Mouse (Mus musculus): ENCODE results near the gene Acap1. TPM values are rescaled to one million over a fixed set of nuclear protein-coding genes. Genes with fewer than 3 reads are reported as not detected.

The Acap1 gene
- total and polyA plus RNA-seq, 3 experiments: 39.6 to 70.9 (median 58.2) TPM

- no peak for TF ChIP-seq CHD1 (IDR thresholded peaks at IDR 0.05; ENCODE audit: low read depth, low read length)
- TF ChIP-seq HCFC1 (IDR thresholded peaks at IDR 0.05; ENCODE audit: low read depth, low read length): no peak
- TF ChIP-seq MYC (IDR thresholded peaks at IDR 0.05; ENCODE audit: low read depth, low read length): no peak
- no peak for TF ChIP-seq RCOR1 (conservative IDR thresholded peaks at IDR 0.05; ENCODE audit: low read depth, low read length)
- TF ChIP-seq ZKSCAN1 (IDR thresholded peaks at IDR 0.05; ENCODE audit: borderline replicate concordance, low read depth, low read length): no peak
- TF ChIP-seq ZMIZ1 (IDR thresholded peaks at IDR 0.05; ENCODE audit: low read depth, low read length): no peak
- 0 out of 2 replicates have a peak, but pooled peaks have one; percentile 42 for TF ChIP-seq KAT2A (IDR thresholded peaks at IDR 0.05; ENCODE audit: insufficient replicate concordance, low read length)
- TF ChIP-seq ELF1 (IDR thresholded peaks at IDR 0.05; ENCODE audit: low read depth, low read length): no peak
- no peak for TF ChIP-seq ZC3H11A (IDR thresholded peaks at IDR 0.05; ENCODE audit: low read depth, low read length)
- TF ChIP-seq NELFE (IDR thresholded peaks at IDR 0.05; ENCODE audit: low read depth, low read length): 0 out of 2 replicates have a peak, but pooled peaks have one; percentile 13
- peak; percentile 92 for TF ChIP-seq ZNF384 (IDR thresholded peaks at IDR 0.05; ENCODE audit: low read depth, low read length)
- TF ChIP-seq SIN3A (IDR thresholded peaks at IDR 0.05; ENCODE audit: low read length): no peak
- no peak for TF ChIP-seq MAFK (IDR thresholded peaks at IDR 0.05; ENCODE audit: insufficient replicate concordance, low read length)
- TF ChIP-seq POLR2AphosphoS2 (IDR thresholded peaks at IDR 0.05; ENCODE audit: low read depth, low read length): no peak
- no peak for TF ChIP-seq RAD21 (IDR thresholded peaks at IDR 0.05; ENCODE audit: low read depth, low read length)
- no peak for TF ChIP-seq MXI1 (IDR thresholded peaks at IDR 0.05; ENCODE audit: low read depth, low read length)
- TF ChIP-seq EP300 (IDR thresholded peaks at IDR 0.05; ENCODE audit: low read length): peak; percentile 74
Observed at GRCm38 (mm10) chr11:69871822-69872221, 23.5 kb downstream of the Acap1 start (continued).

GRCm38 (mm10) chr11:69870289-69871069 is 24.9 kb downstream of the Acap1 start:
- peaks cover 13% of the 10 kb centered on the region for H3K27me3 ChIP-seq (replicated peaks)
- dilution Hi-C loops (cut with MboI; ENCODE audit: extremely low pct_ligation_motif_present, extremely low pct_unique_long_range_greater_than_20kb, low sequenced_read_pairs): no loop called here
- H3K4me3 ChIP-seq (replicated peaks in 1 of 3; ENCODE audit: low read depth in 2 of 3, low read length in 2 of 3, poor library complexity in 1 of 3): no peak overlapping the region
- peaks cover 4 to 32% of the 10 kb centered on the region in 2 experiments for H3K4me1 ChIP-seq (ENCODE audit: control insufficient read depth in 1 of 2, insufficient read depth in 2 of 2)
- no peak overlapping the region for H3K27ac ChIP-seq (ENCODE audit: insufficient read depth, low read depth)
- no peak for TF ChIP-seq PAX5 (IDR thresholded peaks at IDR 0.05; ENCODE audit: low read length)
- no peak for TF ChIP-seq IRF4 (IDR thresholded peaks at IDR 0.05; ENCODE audit: low read depth, low read length)
- TF ChIP-seq NELFE (IDR thresholded peaks at IDR 0.05; ENCODE audit: low read depth, low read length): no peak
- TF ChIP-seq JUND (conservative IDR thresholded peaks at IDR 0.05; ENCODE audit: low read depth, low read length): no peak
- TF ChIP-seq TCF12 (IDR thresholded peaks at IDR 0.05; ENCODE audit: low read depth, low read length): no peak
- TF ChIP-seq TBP (conservative IDR thresholded peaks at IDR 0.05; ENCODE audit: low read depth, low read length): no peak
- TF ChIP-seq BHLHE40 (IDR thresholded peaks at IDR 0.05; ENCODE audit: low read depth, low read length): no peak
- no peak for TF ChIP-seq MAX (IDR thresholded peaks at IDR 0.05; ENCODE audit: low read length)
- no peak for TF ChIP-seq RAD21 (IDR thresholded peaks at IDR 0.05; ENCODE audit: low read depth, low read length)
- no peak for TF ChIP-seq MYC (IDR thresholded peaks at IDR 0.05; ENCODE audit: low read depth, low read length)
- TF ChIP-seq MAZ (IDR thresholded peaks at IDR 0.05; ENCODE audit: low read depth, low read length): no peak
- TF ChIP-seq ZC3H11A (IDR thresholded peaks at IDR 0.05; ENCODE audit: low read depth, low read length): no peak
- TF ChIP-seq UBTF (IDR thresholded peaks at IDR 0.05; ENCODE audit: low read depth, low read length): no peak
- no peak for TF ChIP-seq JUN (IDR thresholded peaks at IDR 0.05; ENCODE audit: insufficient read depth, low read depth, low read length)
- no peak for TF ChIP-seq ZKSCAN1 (IDR thresholded peaks at IDR 0.05; ENCODE audit: borderline replicate concordance, low read depth, low read length)
- TF ChIP-seq POLR2AphosphoS2 (IDR thresholded peaks at IDR 0.05; ENCODE audit: low read depth, low read length): no peak
- TF ChIP-seq SMC3 (IDR thresholded peaks at IDR 0.05; ENCODE audit: low read depth, low read length): no peak
- in situ Hi-C loops (cut with MboI; ENCODE audit: low pct_ligation_motif_present, low pct_unique_long_range_greater_than_20kb, low sequenced_read_pairs): no loop called here
- H3K36me3 ChIP-seq (replicated peaks in 1 of 2; ENCODE audit: control insufficient read depth in 1 of 2, insufficient read depth in 1 of 2, low read length in 1 of 2): no peaks in the 10 kb centered on the region
- DNase-seq (ENCODE audit: extremely low read depth): no peak
- no peak overlapping the region for H3K9ac ChIP-seq (ENCODE audit: insufficient read depth, low read depth)
- H3K4me2 ChIP-seq (ENCODE audit: insufficient read depth, low read depth, poor library complexity, severe bottlenecking): no peak overlapping the region
- no peaks in the 10 kb centered on the region for H3K79me2 ChIP-seq (replicated peaks; ENCODE audit: control insufficient read depth, extremely low read depth, insufficient read depth, poor library complexity, severe bottlenecking)
- H3K9me3 ChIP-seq (replicated peaks; ENCODE audit: low read length): no peaks in the 10 kb centered on the region

Data from CH12.LX (cell line).